Mouse (Mus musculus) cerebellum, adult 2 months (tissue): ENCODE measurements at regions not wholly inside any gene's neighbourhood (a gene's known extent, or its start where the extent isn't known, plus 50 kb on each side); places are given as distances from the start of the nearest gene placed in this dataset.

ENCODE experiments used
- CTCF ChIP-seq: fragments of 200-500 bp; IDR thresholded peaks from 2 replicates; pipeline ENCODE4 v1.5.1; 2011; ENCODE audit warnings: low read depth, mild to moderate bottlenecking, control low read depth, low read length, moderate library complexity, borderline replicate concordance; ENCODE audit not compliant: insufficient read depth
- POLR2A ChIP-seq: fragments of 200-500 bp; IDR thresholded peaks from 2 replicates; pipeline ENCODE4 v1.6.1; 2011; ENCODE audit warnings: low read length, control low read depth, borderline replicate concordance; ENCODE audit not compliant: insufficient read depth

GRCm38 (mm10) chr1:64318440-64319154 is 196.5 kb upstream of the Klf7 start:
- TF ChIP-seq POLR2A: no peak
- no peak for TF ChIP-seq CTCF
